Mouse (Mus musculus) midbrain, postnatal 0 days (tissue): ENCODE measurements around the gene Map7d1. TPM values are rescaled to one million over a fixed set of nuclear protein-coding genes. Genes with fewer than 3 reads are reported as not detected.

Experiments
- ATAC-seq: fragments of 200-750 bp; cut with Nextera tagmentation; 2 replicates; pipeline ENCODE4 v1.8.0; 2017; ENCODE audit warnings: moderate number of reproducible peaks, mild to moderate bottlenecking, moderate TSS enrichment, moderate library complexity; ENCODE audit not compliant: low FRiP score
- DNase-seq: peaks from one replicate; pipeline ENCODE4 v3.0.0-alpha.2; 2015; ENCODE audit warnings: low spot score
- H3K27ac ChIP-seq: fragments of 300-500 bp; sonication (generic); 2 replicates; pipeline ENCODE4 v1.5.1; 2014; ENCODE audit warnings: low read depth, mild to moderate bottlenecking, low read length, mixed read lengths
- H3K27me3 ChIP-seq: fragments of 300-500 bp; sonication (generic); 2 replicates; pipeline ENCODE4 v1.6.1; 2014; ENCODE audit warnings: low read length, control low read depth, mixed read lengths; ENCODE audit not compliant: insufficient read depth
- H3K36me3 ChIP-seq: fragments of 300-500 bp; sonication (generic); 2 replicates; pipeline ENCODE4 v1.6.1; 2014; ENCODE audit warnings: low read length, control low read depth, mixed read lengths; ENCODE audit not compliant: insufficient read depth
- H3K4me1 ChIP-seq: fragments of 300-500 bp; sonication (generic); 2 replicates; pipeline ENCODE4 v1.6.1; 2014; ENCODE audit warnings: mild to moderate bottlenecking, control low read depth, antibody characterized with exemption, low read length, mixed read lengths; ENCODE audit not compliant: insufficient read depth
- H3K4me2 ChIP-seq: fragments of 300-500 bp; sonication (generic); 2 replicates; pipeline ENCODE4 v1.6.1; 2014; ENCODE audit warnings: low read depth, mild to moderate bottlenecking, low read length, mixed read lengths; ENCODE audit not compliant: poor library complexity, severe bottlenecking
- H3K4me3 ChIP-seq: fragments of 300-500 bp; sonication (generic); 2 replicates; pipeline ENCODE4 v1.5.1; 2014; ENCODE audit warnings: low read depth, mild to moderate bottlenecking, low read length, moderate library complexity
- H3K9ac ChIP-seq: fragments of 300-500 bp; sonication (generic); replicated peaks from 2 replicates; pipeline ENCODE4 v1.6.1; 2014; ENCODE audit warnings: mild to moderate bottlenecking, low read length, moderate library complexity, mixed read lengths; ENCODE audit not compliant: poor library complexity, severe bottlenecking
- H3K9me3 ChIP-seq: fragments of 300-500 bp; sonication (generic); 2 replicates; pipeline ENCODE4 v1.6.1; 2016; ENCODE audit warnings: low read length, control low read depth
- CTCF ChIP-seq: IDR thresholded peaks from 2 replicates; pipeline ENCODE4 v1.5.1; 2016; ENCODE audit warnings: antibody characterized with exemption, mild to moderate bottlenecking
- WGBS: fragments of 180-500 bp; shearing (Covaris S2); extraction: QIAGEN DNeasy Blood & Tissue Kit; methylation state at CpG from one replicate; pipeline ENCODE4 v1.1.7; 2014; 5-methylcytosine and 5-hydroxymethylcytosine counted together
- polyA plus RNA-seq: library from polyadenylated mRNA; unstranded; fragments of >200 nt; fragmentation: Nextera tagmentation; extraction: Ambion mirVana; gene quantifications from 2 replicates; pipeline ENCODE4 v1.2.1, GENCODE M21; 2015
- total RNA-seq: library from RNA; depleted of rRNA; stranded (reverse); fragments of >200 nt; gene quantifications from 2 replicates; pipeline ENCODE4 v1.2.3, GENCODE M21; 2014

The Map7d1 gene
- total and polyA plus RNA-seq, 2 experiments from 2014 or later: 61.2 to 124 TPM

GRCm38 (mm10) chr4:126287302-126287995 lies 31.3 kb upstream of the Map7d1 start:
- Histone ChIP-seq H3K9me3 (no peaks in the 10 kb centered on the region), H3K27ac (no peak overlapping the region), H3K9ac (no peak overlapping the region), H3K4me2 (no peak overlapping the region), H3K4me3 (no peak overlapping the region), H3K4me1 (no peaks in the 10 kb centered on the region), H3K27me3 (peaks cover 27% of the 10 kb centered on the region), H3K36me3 (no peaks in the 10 kb centered on the region)
- no peak for ATAC-seq
- TF ChIP-seq CTCF: no peak
- no peak for DNase-seq
- WGBS: 33% methylated on average over 11 of the region's 11 CpGs

DNA sequence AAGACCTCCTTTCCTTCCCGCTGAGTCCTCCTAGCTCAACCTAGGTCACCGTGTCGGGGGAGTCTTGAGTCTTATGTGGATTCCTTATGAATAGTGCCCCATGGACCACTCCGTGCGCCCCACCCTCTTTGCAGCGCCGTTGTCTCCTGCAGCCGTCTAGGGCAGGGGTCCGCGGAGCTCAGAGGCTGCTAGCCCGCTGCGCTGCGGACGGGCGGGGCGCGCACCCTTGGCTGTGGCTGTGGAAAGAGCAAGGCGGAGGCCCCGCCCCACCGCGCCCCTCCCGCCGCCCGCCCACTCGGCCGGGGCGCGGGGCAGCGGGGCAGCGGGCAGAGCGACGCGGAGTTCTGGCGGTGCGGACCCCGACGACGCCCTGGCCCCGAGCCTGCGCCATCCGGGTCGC lies 30.3 kb upstream of the Map7d1 start, which contains the start of gene Col8a2:
TSS of gene Col8a2 (plus strand) at position 302 of the 400 bp plus-strand sequence.
- whole genome bisulfite sequencing: 4% methylated on average over 25 of the region's 42 CpGs
- ATAC-seq: no peak
- TF ChIP-seq CTCF: no peak
- no peak within 1 kb of the TSS for H3K27ac ChIP-seq
- no peaks in the 10 kb centered on the region for H3K36me3 ChIP-seq
- H3K4me1 ChIP-seq: no peaks in the 10 kb centered on the region
- H3K4me2 ChIP-seq: peak within 1 kb of the TSS; percentile 29
- H3K4me3 ChIP-seq: peak within 1 kb of the TSS; percentile 23; the same call in 1 of the 2 replicates
- peaks cover 27% of the 10 kb centered on the region for H3K27me3 ChIP-seq
- DNase-seq: no peak
- no peaks in the 10 kb centered on the region for H3K9me3 ChIP-seq
- no peak within 1 kb of the TSS for H3K9ac ChIP-seq

DNA sequence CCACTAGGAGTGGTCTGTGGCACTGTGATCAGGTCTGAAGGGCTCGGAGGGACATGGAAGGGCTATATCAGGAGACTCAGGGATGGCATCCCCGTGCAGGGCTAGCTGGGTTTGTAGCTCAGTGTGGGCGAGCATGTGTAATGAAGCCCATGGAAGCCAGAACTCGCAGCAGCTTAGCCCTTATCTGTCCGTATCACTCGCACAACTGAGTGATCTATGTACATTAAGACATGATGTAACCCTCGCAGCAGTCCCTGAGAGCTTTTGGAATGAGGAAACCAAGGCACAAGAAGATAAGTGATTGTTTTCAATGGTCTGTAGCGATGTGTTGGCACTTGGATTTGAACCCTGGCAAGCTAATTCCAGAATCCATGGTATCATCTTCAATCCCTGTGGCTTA lies 27.4 kb upstream of the Map7d1 start:
- 84% methylated on average over 8 of the region's 8 CpGs for WGBS
- ATAC-seq: no peak
- no peak for TF ChIP-seq CTCF

DNA sequence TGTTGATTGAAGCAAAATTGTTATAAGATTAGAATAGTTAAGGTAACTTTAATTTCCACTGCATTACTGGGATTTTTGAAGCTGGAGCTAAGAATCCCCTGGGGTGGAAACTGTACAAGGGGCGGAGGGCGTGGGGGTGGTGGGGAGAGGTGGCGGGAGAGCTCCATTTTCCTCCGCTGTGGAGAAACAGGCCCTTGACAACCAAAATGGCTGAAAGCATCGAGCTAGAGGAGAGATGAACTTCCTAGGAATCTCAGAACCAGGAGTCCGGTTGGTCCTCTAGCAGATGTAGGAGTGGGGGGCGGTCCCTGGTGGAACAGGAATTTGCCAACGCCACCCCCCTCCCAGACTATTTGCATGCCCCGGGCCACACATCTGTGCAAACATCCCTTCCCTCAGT lies 25.6 kb upstream of the Map7d1 start:
- no peak overlapping the region for H3K4me2 ChIP-seq
- ATAC-seq: no peak
- no peak for DNase-seq
- WGBS: 73% methylated on average over 9 of the region's 9 CpGs
- H3K27me3 ChIP-seq: peaks cover 11% of the 10 kb centered on the region
- H3K36me3 ChIP-seq: no peaks in the 10 kb centered on the region
- H3K4me3 ChIP-seq: no peak overlapping the region
- H3K27ac ChIP-seq: no peak overlapping the region
- H3K4me1 ChIP-seq: no peaks in the 10 kb centered on the region
- no peak for TF ChIP-seq CTCF
- no peaks in the 10 kb centered on the region for H3K9me3 ChIP-seq
- H3K9ac ChIP-seq: no peak overlapping the region

More for the DNA sequence above, 27.4 kb upstream of the Map7d1 start:
- H3K4me3 ChIP-seq: no peak overlapping the region
- H3K36me3 ChIP-seq: no peaks in the 10 kb centered on the region
- no peaks in the 10 kb centered on the region for H3K4me1 ChIP-seq
- H3K9ac ChIP-seq: no peak overlapping the region
- no peak overlapping the region for H3K4me2 ChIP-seq
- H3K9me3 ChIP-seq: no peaks in the 10 kb centered on the region
- H3K27ac ChIP-seq: no peak overlapping the region
- H3K27me3 ChIP-seq: peaks cover 26% of the 10 kb centered on the region
- DNase-seq: no peak

DNA sequence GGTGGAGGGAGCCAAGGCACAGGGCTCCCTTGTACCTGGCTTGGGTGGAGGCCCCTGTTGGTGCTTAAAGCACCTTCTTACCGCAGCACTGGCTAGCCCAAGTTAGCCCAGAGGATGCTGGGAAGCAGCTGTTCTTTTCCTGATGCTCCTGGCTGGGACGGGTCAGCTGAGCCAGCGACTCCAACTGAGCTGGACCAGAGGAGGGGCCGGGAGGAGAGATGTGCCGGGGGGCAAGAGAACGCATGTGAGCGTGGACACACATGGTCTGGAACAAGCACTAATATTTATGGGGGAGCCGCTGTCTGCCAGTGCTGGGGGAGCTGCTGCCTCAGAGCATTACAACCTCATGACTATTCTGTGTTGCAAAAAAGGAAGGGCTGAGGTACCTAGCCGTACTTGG lies 22.8 kb upstream of the Map7d1 start:
- H3K4me2 ChIP-seq: no peak overlapping the region
- H3K27ac ChIP-seq: no peak overlapping the region
- no peaks in the 10 kb centered on the region for H3K4me1 ChIP-seq
- H3K9ac ChIP-seq: no peak overlapping the region
- no peaks in the 10 kb centered on the region for H3K9me3 ChIP-seq
- H3K4me3 ChIP-seq: no peak overlapping the region
- peaks cover 7% of the 10 kb centered on the region for H3K36me3 ChIP-seq
- WGBS: 60% methylated on average over 9 of the region's 9 CpGs
- no peaks in the 10 kb centered on the region for H3K27me3 ChIP-seq
- no peak for DNase-seq
- no peak for ATAC-seq
- no peak for TF ChIP-seq CTCF

DNA sequence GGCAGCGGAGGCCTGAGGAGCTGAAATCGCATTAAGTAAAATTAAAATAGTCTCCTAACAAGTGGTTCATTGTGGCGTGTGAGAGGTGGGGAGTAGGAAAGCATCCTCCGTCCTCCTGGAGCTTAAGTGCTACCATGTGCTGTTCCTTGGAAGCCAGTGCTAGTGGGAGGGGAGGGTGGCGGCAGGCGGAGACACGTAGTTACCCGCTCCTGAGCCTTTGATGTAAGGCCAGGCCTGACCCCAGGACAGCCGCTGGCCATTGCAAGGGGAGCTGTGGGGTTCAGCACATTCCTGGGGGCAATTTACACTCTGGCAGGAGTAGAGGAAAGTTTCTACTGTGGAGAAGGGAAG lies 22.4 kb upstream of the Map7d1 start:
- peaks cover 11% of the 10 kb centered on the region for H3K36me3 ChIP-seq
- TF ChIP-seq CTCF: no peak
- H3K4me1 ChIP-seq: no peaks in the 10 kb centered on the region
- H3K27me3 ChIP-seq: no peaks in the 10 kb centered on the region
- no peaks in the 10 kb centered on the region for H3K9me3 ChIP-seq
- 34% methylated on average over 9 of the region's 9 CpGs for WGBS
- ATAC-seq: no peak
- H3K4me3 ChIP-seq: no peak overlapping the region
- H3K27ac ChIP-seq: no peak overlapping the region
- H3K4me2 ChIP-seq: no peak overlapping the region
- no peak overlapping the region for H3K9ac ChIP-seq
- no peak for DNase-seq
